Mouse (Mus musculus): ENCODE results near the gene Kat6b.

- no peak for TF ChIP-seq POLR2A (IDR thresholded peaks at IDR 0.05; ENCODE audit: insufficient read depth, low read depth, low read length)
- TF ChIP-seq CTCF (IDR thresholded peaks at IDR 0.05; ENCODE audit: insufficient read depth, low read depth, low read length), result no peak
These were observed 1.7 kb upstream of the Kat6b start for GRCm38 (mm10) chr14:21479566-21479965.
